Mouse (Mus musculus) G1E (cell line): ENCODE measurements around the gene Ncor1.

Source experiments
- CTCF ChIP-seq: IDR thresholded peaks from 2 replicates; pipeline ENCODE4 v1.5.1; 2012; ENCODE audit warnings: low read depth, low read length, inconsistent platforms, mixed read lengths
- GATA1 ChIP-seq: IDR thresholded peaks from 2 replicates; pipeline ENCODE4 v1.6.1; 2012; ENCODE audit warnings: borderline replicate concordance, low read length, inconsistent platforms, mixed read lengths
- GATA2 ChIP-seq: IDR thresholded peaks from 2 replicates; pipeline ENCODE4 v1.6.1; 2012; ENCODE audit warnings: low read depth, low read length, inconsistent platforms, borderline replicate concordance
- POLR2AphosphoS5 ChIP-seq: IDR thresholded peaks from 2 replicates; pipeline ENCODE4 v1.6.1; 2012; ENCODE audit warnings: low read depth, low read length, inconsistent platforms; ENCODE audit not compliant: insufficient replicate concordance
- TAL1 ChIP-seq: conservative IDR thresholded peaks from 2 replicates; pipeline ENCODE4 v1.6.1; 2012; ENCODE audit warnings: low read depth, low read length, inconsistent platforms, mixed read lengths

DNA sequence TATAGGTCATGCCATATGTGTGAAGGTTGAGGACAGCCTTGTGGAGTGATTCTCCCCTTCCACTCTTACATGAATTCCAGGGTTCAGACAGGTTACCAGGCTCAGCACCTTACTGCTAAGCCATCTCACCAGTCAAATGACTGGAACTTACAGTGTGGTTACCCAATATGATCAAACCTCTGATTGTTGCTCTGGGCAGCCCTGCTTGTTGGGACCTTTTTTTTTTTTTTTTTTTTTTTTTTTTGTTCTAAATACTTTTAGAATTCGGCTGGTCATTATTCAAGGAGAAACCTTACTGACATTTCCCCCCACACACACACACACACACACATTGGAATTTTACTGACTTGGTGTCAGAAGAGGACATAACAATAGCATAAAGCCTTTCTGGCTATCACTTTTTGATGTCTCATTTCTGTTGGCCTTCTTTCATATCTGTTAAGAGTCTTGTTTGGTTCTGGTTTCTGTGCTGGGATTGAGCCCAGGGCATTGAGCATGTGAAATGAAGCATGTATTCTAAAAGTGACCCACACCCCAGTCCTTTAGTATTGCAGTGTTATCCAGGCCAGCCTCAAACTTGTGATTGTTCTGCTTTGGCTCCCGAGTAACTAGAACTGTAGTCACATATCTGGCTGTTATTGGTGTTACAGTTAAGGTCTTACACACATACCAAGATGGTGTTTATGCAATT is 5.0 kb upstream of the Ncor1 start:
- TF ChIP-seq CTCF (no peak), TAL1 (no peak), POLR2AphosphoS5 (no peak), GATA1 (no peak), GATA2 (no peak)
